Mouse (Mus musculus): ENCODE measurements at regions not wholly inside any gene's neighbourhood (a gene's known extent, or its start where the extent isn't known, plus 50 kb on each side); places are given as distances from the start of the nearest gene placed in this dataset.
"Not testable (repeated sequence)": the region's sequence is repeated elsewhere in the genome, so short reads cannot be mapped to it uniquely, and the experiment has no call there.

GRCm38 (mm10) chr7:60492028-60492995, 352.3 kb upstream of the Snrpn start:
- DNase-seq = peak; percentile 78

GRCm38 (mm10) chr7:60487839-60488454, 347.9 kb upstream of the Snrpn start:
- not testable (repeated sequence) for DNase-seq

GRCm38 (mm10) chr7:60450074-60450603, 310.1 kb upstream of the Snrpn start:
- not testable (repeated sequence) for DNase-seq

- not testable (repeated sequence) for DNase-seq
Measured at GRCm38 (mm10) chr7:60449239-60450073, 309.4 kb upstream of the Snrpn start.

- DNase-seq = no peak
Measured at GRCm38 (mm10) chr7:60438781-60439180, 298.8 kb upstream of the Snrpn start.

- DNase-seq = peak; percentile 57
Measured at GRCm38 (mm10) chr7:60391011-60391863, 251.2 kb upstream of the Snrpn start.

- not testable (repeated sequence) for DNase-seq
Measured at GRCm38 (mm10) chr7:60386957-60387356, 246.9 kb upstream of the Snrpn start.

GRCm38 (mm10) chr7:60374001-60374400, 234.0 kb upstream of the Snrpn start:
- DNase-seq = not testable (repeated sequence)

- not testable (repeated sequence) for DNase-seq
Measured at GRCm38 (mm10) chr7:60352206-60352605, 212.2 kb upstream of the Snrpn start.

Data from cerebellum, adult 11-12 months (tissue).